8 mouse cellular contexts compared by ENCODE assay signal in genomic region chr3:121344951-121345642, GRCm38 (mm10). TPM values are rescaled to one million over a fixed set of nuclear protein-coding genes. Genes with fewer than 3 reads are reported as not detected.
A peak's percentile ranks its signal among the peaks of the same experiment; 100 is the strongest.
DNase-seq lines count a peak whose midpoint lies in the region; ATAC-seq lines count a peak whose summit lies in the region.

No protein-coding gene starts in this region.

- DNase-seq in heart, adult 18-20 months, result no peak
- DNase-seq in hindbrain, embryonic 11.5 days (ENCODE audit: low spot score), result peak; percentile 12
- no peak for DNase-seq in adrenal gland, adult 18-20 months (ENCODE audit: low spot score in 2 of 2)
- DNase-seq in left cerebral cortex, postnatal 14 days (ENCODE audit: low spot score in 2 of 2), result no peak
- no peak for DNase-seq in urinary bladder, postnatal 10 days (ENCODE audit: low spot score)

- no peak for ATAC-seq in heart, embryonic 15.5 days (replicated peaks; ENCODE audit: insufficient number of reproducible peaks, insufficient read depth, low FRiP score, low read depth)
- ATAC-seq in CD4-positive, CD25-positive, alpha-beta regulatory T cell, adult 4 months, result peak; percentile 83
- ATAC-seq in hindbrain, embryonic 11.5 days (ENCODE audit: low FRiP score), result no peak

- no peak overlapping the region for H3K4me2 ChIP-seq in heart, embryonic 15.5 days
- H3K4me2 ChIP-seq in hindbrain, embryonic 11.5 days (replicated peaks; ENCODE audit: low read depth, low read length), result no peak overlapping the region

- no peaks in the 10 kb centered on the region for H3K36me3 ChIP-seq in heart, embryonic 15.5 days
- no peaks in the 10 kb centered on the region for H3K36me3 ChIP-seq in hindbrain, embryonic 11.5 days (ENCODE audit: control insufficient read depth, insufficient read depth, low read length)
- H3K36me3 ChIP-seq in megakaryocyte, embryonic 14.5 days (replicated peaks; ENCODE audit: low read length), result peaks cover 15% of the 10 kb centered on the region

- no peak overlapping the region for H3K9ac ChIP-seq in heart, embryonic 15.5 days
- no peak overlapping the region for H3K9ac ChIP-seq in hindbrain, embryonic 11.5 days (ENCODE audit: low read depth, low read length)

- H3K9me3 ChIP-seq in heart, embryonic 15.5 days (replicated peaks), result no peaks in the 10 kb centered on the region
- no peaks in the 10 kb centered on the region for H3K9me3 ChIP-seq in hindbrain, embryonic 11.5 days (ENCODE audit: control insufficient read depth, low read length)
- no peaks in the 10 kb centered on the region for H3K9me3 ChIP-seq in megakaryocyte, embryonic 14.5 days

- no peak overlapping the region for H3K4me3 ChIP-seq in heart, embryonic 15.5 days
- no peak overlapping the region for H3K4me3 ChIP-seq in hindbrain, embryonic 11.5 days (ENCODE audit: low read depth, low read length)
- peak overlapping the region; percentile 50 for H3K4me3 ChIP-seq in megakaryocyte, embryonic 14.5 days (replicated peaks)

- peaks cover 19% of the 10 kb centered on the region for H3K4me1 ChIP-seq in heart, embryonic 15.5 days (replicated peaks)
- H3K4me1 ChIP-seq in hindbrain, embryonic 11.5 days (replicated peaks; ENCODE audit: control insufficient read depth, insufficient read depth, low read length), result peaks cover 2% of the 10 kb centered on the region; the same call in 1 of the 2 replicates
- peaks cover 24% of the 10 kb centered on the region for H3K4me1 ChIP-seq in megakaryocyte, embryonic 14.5 days

- 50% methylated on average over 11 of the region's 11 CpGs for WGBS in heart, embryonic 15.5 days
- WGBS in hindbrain, embryonic 11.5 days, result 50% methylated on average over 11 of the region's 11 CpGs

- H3K27me3 ChIP-seq in heart, embryonic 15.5 days, result no peaks in the 10 kb centered on the region
- no peaks in the 10 kb centered on the region for H3K27me3 ChIP-seq in hindbrain, embryonic 11.5 days (ENCODE audit: control insufficient read depth, insufficient read depth, low read length)
- no peaks in the 10 kb centered on the region for H3K27me3 ChIP-seq in megakaryocyte, embryonic 14.5 days (replicated peaks)

- peak overlapping the region; percentile 72; the same call in 1 of the 2 replicates for H3K27ac ChIP-seq in heart, embryonic 15.5 days
- H3K27ac ChIP-seq in hindbrain, embryonic 11.5 days (ENCODE audit: low read depth, low read length), result peak overlapping the region; percentile 6; the same call in 1 of the 2 replicates

- intact Hi-C loops in left cerebral cortex, postnatal 14 days (cut with DNase I), result no loop called here

RNA-seq across cellular contexts. Expression of gene Alg14, which starts 53.5 kb away (rescaled TPM):
- polyA plus RNA-seq in heart, embryonic 15.5 days (2015; fragmentation: Nextera tagmentation; extraction: Ambion mirVana), result 34.1 and 39.6 TPM in 2 replicates
- total RNA-seq in heart, adult 18-20 months (2021), result 10 to 100 TPM; 12.4 to 13.5 TPM
- 10 to 100 TPM; 15.5 to 29.5 TPM for polyA plus RNA-seq in CD4-positive, CD25-positive, alpha-beta regulatory T cell, adult 4 months (2017; shearing (Covaris generic))
- polyA plus RNA-seq in hindbrain, embryonic 11.5 days (2014; fragmentation: Nextera tagmentation; extraction: Ambion mirVana), result 39.0 and 41.8 TPM in 2 replicates
- polyA plus RNA-seq in megakaryocyte, embryonic 14.5 days (2012; ENCODE audit: insufficient read depth, low replicate concordance), result 8.9 TPM in 1 of 2 replicates, not detected in the other
- 10 to 100 TPM; 31.8 to 32.1 TPM for total RNA-seq in adrenal gland, adult 18-20 months (2021)
- 10 to 100 TPM; 17.1 to 18.5 TPM for total RNA-seq in left cerebral cortex, postnatal 14 days (2021)
